Mouse (Mus musculus): ENCODE measurements around the gene Fuz. TPM values are rescaled to one million over a fixed set of nuclear protein-coding genes. Genes with fewer than 3 reads are reported as not detected.

The Fuz gene
- 11.9 and 16.3 TPM in 2 replicates for polyA plus RNA-seq (2015; fragmentation: Nextera tagmentation; extraction: Ambion mirVana)

DNA sequence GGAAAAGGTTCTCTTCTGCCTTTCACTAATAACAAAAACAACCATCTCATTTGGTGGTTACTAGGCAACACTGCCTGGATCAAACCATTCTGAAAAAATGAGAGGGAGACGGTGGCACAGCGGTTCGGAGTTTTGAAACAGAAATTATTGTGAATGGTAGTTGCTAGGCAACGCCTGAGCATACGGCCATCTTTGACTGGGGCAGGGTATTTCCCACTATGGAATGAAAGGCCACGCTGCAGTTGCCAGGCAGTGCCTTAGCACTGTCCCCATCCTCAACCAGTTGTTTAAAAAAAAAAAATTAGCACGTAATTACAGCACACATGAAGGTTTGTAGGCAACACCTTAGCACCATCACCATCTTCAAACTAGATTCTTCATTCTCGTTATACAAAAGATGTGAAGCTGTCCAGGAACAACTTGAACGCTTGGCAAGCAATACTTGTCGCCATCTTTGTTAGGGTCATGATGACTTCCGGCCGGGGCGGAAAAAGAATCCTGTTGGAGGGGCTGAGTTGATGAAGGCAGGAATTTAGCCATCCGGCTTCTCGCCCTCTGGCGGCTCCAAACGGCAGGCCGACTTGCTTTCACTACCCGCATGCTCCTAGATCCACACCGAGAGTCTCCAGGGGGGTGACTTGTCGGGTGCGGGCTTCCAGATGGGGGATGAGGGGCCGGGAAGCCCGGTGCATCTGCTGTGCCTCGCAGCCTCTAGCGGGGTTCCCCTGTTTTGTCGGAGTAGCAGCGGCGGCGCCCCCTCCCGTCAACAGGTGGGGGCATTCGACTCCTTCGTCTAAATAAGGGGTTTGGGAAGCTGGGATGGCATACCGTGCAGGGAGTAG is at the start of gene Fuz:
Gene Fuz (plus strand): TSS at position 487 of the 842 bp plus-strand sequence.
- Histone ChIP-seq H3K4me2 (peak within 1 kb of the TSS; percentile 77), H3K9ac (peak within 1 kb of the TSS; percentile 76), H3K27ac (peak within 1 kb of the TSS; percentile 94), H3K36me3 (peaks cover 16% of the 10 kb centered on the region; the same call in 1 of the 2 replicates), H3K27me3 (no peaks in the 10 kb centered on the region), H3K4me3 (peak within 1 kb of the TSS; percentile 71), H3K4me1 (replicated peaks) (peaks cover 49% of the 10 kb centered on the region), H3K9me3 (replicated peaks) (no peaks in the 10 kb centered on the region)
- 1% methylated on average over 34 of the region's 34 CpGs for WGBS
- peak; percentile 45 for ATAC-seq (replicated peaks; ENCODE audit: insufficient number of reproducible peaks, insufficient read depth, low FRiP score, low read depth)

DNA sequence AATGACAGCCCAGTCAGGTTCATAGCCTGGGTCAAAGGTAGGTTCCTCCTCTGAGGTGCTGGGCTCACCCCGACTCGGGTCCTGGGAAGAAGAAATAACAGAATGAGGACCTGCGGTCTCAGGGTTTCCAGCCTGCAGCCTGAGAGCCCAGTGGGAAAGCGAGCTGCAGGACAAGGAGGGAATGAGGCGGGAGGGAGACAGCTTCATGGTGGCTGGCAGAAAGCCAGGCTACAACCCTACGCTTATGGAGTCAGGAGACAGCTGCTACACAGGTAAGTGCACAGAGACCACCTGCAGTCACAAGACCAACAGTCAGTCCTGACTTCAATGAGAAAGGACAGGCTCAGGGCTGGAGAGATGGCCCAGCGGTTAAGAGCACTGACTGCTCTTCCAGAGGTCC is 49.1 kb upstream of the Fuz start:
- H3K4me1 ChIP-seq (replicated peaks), result peaks cover 27% of the 10 kb centered on the region
- ATAC-seq (replicated peaks; ENCODE audit: insufficient number of reproducible peaks, insufficient read depth, low FRiP score, low read depth), result no peak
- H3K4me2 ChIP-seq, result no peak overlapping the region
- H3K36me3 ChIP-seq, result peaks cover 51% of the 10 kb centered on the region
- H3K4me3 ChIP-seq, result no peak overlapping the region
- H3K9me3 ChIP-seq (replicated peaks), result no peaks in the 10 kb centered on the region
- WGBS, result 88% methylated on average over 7 of the region's 7 CpGs
- H3K9ac ChIP-seq, result no peak overlapping the region
- no peak overlapping the region for H3K27ac ChIP-seq
- H3K27me3 ChIP-seq, result no peaks in the 10 kb centered on the region

DNA sequence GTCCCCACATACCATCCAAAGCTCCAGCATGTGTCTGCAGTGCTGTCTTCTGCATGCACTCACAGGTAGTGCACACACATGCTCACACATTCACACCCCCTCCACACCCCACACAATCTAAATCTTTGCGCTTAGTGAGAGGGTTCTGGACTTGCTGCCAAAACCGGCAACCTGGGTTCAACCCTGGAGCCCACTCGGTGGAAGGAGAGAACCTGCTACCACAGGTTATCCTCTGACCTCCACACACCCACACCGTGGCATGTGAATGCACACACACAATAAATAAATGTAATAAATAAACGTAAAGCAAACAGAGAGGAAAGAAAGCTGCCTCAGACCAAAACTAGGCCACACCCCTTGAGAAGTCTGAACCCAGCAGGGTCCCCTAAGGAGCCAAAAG is 48.1 kb upstream of the Fuz start:
- Histone ChIP-seq H3K9ac (peak overlapping the region; percentile 54), H3K27me3 (no peaks in the 10 kb centered on the region), H3K4me3 (peak overlapping the region; percentile 87), H3K27ac (0 out of 2 replicates have a peak overlapping the region, but pooled peaks have one; percentile 97), H3K36me3 (peaks cover 44% of the 10 kb centered on the region), H3K9me3 (replicated peaks) (no peaks in the 10 kb centered on the region), H3K4me2 (peak overlapping the region; percentile 76), H3K4me1 (replicated peaks) (peaks cover 32% of the 10 kb centered on the region)
- ATAC-seq (replicated peaks; ENCODE audit: insufficient number of reproducible peaks, insufficient read depth, low FRiP score, low read depth), result no peak
- 78% methylated on average over 5 of the region's 5 CpGs for WGBS

DNA sequence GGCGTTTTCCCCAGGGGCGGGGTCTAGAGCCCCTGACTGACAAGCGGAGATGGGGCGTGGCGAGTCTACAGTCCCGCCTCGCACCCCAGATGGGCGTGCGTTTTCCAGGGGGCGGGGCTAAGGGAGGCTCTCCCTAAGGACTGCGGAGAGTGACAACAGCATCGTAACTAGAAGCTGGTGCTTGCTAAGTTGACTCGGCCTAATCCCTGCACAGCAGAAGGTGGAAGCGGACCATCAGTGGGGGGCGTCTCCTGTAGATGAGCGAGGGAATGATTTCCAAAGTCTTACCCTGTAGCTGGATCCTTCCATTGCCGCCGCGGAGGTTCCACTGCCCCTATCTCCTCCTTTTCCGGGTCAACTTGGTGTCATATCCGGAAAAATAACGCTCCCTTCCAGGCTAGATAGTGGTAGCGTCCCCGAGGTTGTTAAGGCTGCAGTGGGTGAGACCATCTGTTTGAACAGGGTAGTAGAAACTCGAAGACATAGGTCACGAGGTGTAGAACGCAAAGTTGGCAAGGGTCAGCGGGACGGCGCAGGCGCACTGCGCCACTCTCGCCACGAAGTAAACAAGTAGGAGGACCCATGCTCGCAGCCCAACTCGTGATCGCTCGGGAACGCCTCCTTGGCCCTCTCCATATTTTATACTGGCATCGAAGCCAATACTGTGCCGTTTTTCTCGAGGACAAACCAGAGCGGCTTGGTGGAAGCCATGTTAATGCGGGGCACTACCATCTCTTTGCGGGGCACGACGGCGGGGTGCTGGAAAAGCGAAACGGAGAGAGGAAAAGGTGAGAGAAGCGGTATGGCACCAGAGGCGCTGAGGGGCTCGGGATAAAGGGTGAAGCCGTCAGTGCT is 47.1 kb upstream of the Fuz start, which contains the start of the genes Akt1s1 and Tbc1d17:
Gene Akt1s1 (plus strand): TSS at position 431 of the 855 bp plus-strand sequence.
Gene Tbc1d17 (minus strand): TSS at position 519 of the 855 bp plus-strand sequence.
- Histone ChIP-seq H3K27me3 (no peaks in the 10 kb centered on the region), H3K4me3 (peak within 1 kb of the TSS; percentile 87), H3K4me1 (replicated peaks) (peaks cover 41% of the 10 kb centered on the region), H3K4me2 (peak within 1 kb of the TSS; percentile 76), H3K27ac (peak within 1 kb of the TSS; percentile 97), H3K36me3 (peaks cover 38% of the 10 kb centered on the region), H3K9ac (peak within 1 kb of the TSS; percentile 78), H3K9me3 (replicated peaks) (no peaks in the 10 kb centered on the region)
- peak; percentile 81 for ATAC-seq (replicated peaks; ENCODE audit: insufficient number of reproducible peaks, insufficient read depth, low FRiP score, low read depth)
- WGBS, result under 1% methylated on average over 54 of the region's 54 CpGs

DNA sequence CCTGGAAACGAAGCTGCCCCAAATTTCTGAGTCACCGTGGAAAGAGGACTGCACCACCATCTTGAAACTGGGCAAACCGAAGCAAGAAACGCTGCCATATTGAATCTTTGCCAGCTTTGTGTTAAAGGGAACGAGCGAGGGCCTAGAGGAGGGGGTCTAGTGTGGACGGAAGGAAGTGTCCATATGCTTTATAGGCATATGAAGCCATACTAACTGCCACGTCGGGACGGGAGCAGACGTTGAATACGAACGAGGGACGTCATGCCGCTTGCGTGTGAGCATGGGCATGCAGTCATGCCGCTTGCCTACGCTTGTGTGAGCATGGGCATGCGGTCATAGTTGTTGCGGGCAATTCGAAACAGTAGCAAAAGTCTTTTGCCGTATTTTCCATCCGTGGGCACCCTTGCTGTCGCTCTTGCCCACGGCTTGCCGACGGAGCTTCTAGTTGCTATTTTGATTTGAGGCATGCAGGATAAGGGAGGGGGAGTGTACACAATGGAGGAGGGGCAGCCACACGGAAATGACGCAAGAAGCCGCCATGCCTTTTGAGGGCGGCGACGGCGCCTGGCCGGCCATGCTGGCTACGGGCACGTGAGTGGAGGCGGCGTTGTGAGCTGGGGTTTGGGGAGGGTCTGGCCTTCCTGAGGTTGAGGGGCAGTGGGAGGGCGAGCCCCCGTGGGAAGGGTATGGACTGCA is 46.3 kb upstream of the Fuz start:
- under 1% methylated on average over 41 of the region's 41 CpGs for WGBS

DNA sequence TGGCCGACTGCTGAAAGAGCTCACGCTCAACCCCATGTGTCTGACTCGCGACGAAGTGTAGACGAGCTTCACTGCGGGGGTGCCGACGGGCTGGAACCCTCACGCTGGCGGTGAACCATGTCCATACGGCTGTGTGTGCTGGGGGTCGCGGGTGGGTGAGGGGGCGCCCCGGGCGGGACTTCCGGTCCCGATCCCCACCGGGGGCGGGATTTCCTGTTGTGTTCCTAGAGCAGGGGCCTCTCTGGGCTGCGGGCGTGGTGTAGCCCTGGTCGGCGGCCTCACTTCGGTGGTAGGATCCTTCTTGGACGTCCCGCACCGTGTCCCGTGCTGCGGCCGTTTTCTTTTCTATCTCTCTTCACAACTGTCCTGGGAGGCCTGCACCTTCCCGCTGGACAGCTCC is 45.7 kb upstream of the Fuz start:
- Histone ChIP-seq H3K4me1 (replicated peaks) (peaks cover 50% of the 10 kb centered on the region), H3K9ac (peak overlapping the region; percentile 78), H3K27me3 (no peaks in the 10 kb centered on the region), H3K9me3 (replicated peaks) (no peaks in the 10 kb centered on the region), H3K36me3 (peaks cover 25% of the 10 kb centered on the region), H3K4me2 (peak overlapping the region; percentile 76), H3K27ac (peak overlapping the region; percentile 97), H3K4me3 (peak overlapping the region; percentile 87)
- ATAC-seq (replicated peaks; ENCODE audit: insufficient number of reproducible peaks, insufficient read depth, low FRiP score, low read depth), result peak; percentile 36
- WGBS, result under 1% methylated on average over 33 of the region's 33 CpGs

More for the DNA sequence above, 46.3 kb upstream of the Fuz start:
- Histone ChIP-seq H3K27ac (peak overlapping the region; percentile 97), H3K4me2 (peak overlapping the region; percentile 76), H3K36me3 (peaks cover 30% of the 10 kb centered on the region), H3K4me1 (replicated peaks) (peaks cover 46% of the 10 kb centered on the region), H3K27me3 (no peaks in the 10 kb centered on the region), H3K9me3 (replicated peaks) (no peaks in the 10 kb centered on the region), H3K9ac (peak overlapping the region; percentile 78), H3K4me3 (peak overlapping the region; percentile 87)
- ATAC-seq (replicated peaks; ENCODE audit: insufficient number of reproducible peaks, insufficient read depth, low FRiP score, low read depth), result peak; percentile 72

DNA sequence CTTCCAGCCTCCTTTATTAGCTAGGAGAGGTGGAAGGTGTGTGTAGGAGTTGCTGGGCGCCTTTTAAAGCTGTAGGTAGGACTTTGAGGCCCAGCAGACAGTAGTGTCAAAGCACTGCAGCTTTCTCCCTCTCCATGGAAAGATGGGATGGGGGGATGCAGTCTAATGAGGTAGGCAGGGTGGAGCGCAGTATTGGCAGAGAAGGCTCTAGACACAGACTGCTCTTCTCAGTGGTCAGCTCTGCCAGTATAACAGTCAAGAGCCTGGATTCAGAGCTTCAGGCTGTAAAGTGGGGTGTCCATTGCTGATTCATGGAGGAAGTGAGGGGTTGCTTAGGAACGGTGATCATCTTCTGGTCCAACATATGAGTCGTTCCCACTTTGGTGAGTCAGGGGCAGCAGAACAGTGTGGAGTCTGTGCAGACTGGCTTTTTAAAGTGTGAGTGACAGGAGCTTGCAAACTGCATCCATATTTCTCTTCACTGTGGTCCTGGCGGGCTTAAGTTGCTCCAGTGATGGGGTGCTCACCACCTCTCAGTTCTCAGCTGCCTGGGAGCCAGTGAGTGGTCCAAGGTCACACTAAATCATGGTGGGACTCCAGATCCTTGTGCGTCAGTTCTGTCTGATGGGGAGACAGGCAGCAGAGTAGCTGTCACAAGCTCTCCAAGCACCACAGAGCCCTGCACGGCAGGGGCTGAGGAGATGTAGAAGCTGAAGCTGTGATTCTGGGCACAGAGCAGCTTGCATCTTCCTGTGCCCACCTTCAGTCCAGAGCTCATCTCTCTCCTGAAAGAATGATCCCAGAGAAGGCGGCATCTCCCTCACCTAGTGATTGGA is 44.9 kb upstream of the Fuz start:
- Histone ChIP-seq H3K27ac (peak overlapping the region; percentile 97), H3K9ac (peak overlapping the region; percentile 78), H3K27me3 (no peaks in the 10 kb centered on the region), H3K4me2 (peak overlapping the region; percentile 76), H3K4me3 (peak overlapping the region; percentile 87), H3K9me3 (replicated peaks) (no peaks in the 10 kb centered on the region), H3K36me3 (peaks cover 16% of the 10 kb centered on the region), H3K4me1 (replicated peaks) (peaks cover 59% of the 10 kb centered on the region)
- 71% methylated on average over 8 of the region's 8 CpGs for WGBS
- ATAC-seq (replicated peaks; ENCODE audit: insufficient number of reproducible peaks, insufficient read depth, low FRiP score, low read depth), result no peak

DNA sequence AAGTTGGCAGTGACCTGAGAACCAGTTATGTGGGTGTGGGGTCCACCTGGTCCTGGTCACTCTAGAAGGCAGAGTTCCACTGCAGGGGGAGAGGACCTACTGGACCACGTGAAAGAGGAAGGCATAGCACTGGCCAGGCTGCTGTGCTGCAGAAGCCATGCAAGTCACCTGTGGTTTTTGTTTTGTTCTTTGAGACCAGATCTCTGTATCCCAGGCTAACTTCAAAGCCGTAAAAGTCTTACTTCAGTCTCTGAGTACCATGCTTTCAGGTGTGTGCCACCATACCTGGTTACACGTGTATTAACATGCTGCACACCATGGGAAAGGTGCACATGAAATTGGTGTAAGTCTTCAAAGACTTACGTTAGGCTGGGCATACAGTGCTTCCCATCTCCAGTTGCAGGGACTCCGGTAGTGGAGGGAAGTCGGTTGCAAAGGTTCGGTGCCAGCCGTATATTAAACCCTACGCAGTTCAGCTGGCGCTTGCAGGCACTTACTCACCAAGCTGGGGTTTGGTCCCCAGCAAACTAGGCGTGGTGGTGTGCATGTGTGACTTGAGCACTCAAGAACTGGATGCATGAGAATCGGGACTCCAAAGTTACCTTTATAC is 44.1 kb upstream of the Fuz start:
- 91% methylated on average over 12 of the region's 12 CpGs for WGBS
- Histone ChIP-seq H3K4me1 (replicated peaks) (peaks cover 64% of the 10 kb centered on the region), H3K27me3 (no peaks in the 10 kb centered on the region), H3K36me3 (peaks cover 9% of the 10 kb centered on the region), H3K4me3 (no peak overlapping the region), H3K9ac (no peak overlapping the region), H3K27ac (no peak overlapping the region), H3K4me2 (0 out of 2 replicates have a peak overlapping the region, but pooled peaks have one; percentile 76), H3K9me3 (replicated peaks) (no peaks in the 10 kb centered on the region)
- ATAC-seq (replicated peaks; ENCODE audit: insufficient number of reproducible peaks, insufficient read depth, low FRiP score, low read depth), result no peak

DNA sequence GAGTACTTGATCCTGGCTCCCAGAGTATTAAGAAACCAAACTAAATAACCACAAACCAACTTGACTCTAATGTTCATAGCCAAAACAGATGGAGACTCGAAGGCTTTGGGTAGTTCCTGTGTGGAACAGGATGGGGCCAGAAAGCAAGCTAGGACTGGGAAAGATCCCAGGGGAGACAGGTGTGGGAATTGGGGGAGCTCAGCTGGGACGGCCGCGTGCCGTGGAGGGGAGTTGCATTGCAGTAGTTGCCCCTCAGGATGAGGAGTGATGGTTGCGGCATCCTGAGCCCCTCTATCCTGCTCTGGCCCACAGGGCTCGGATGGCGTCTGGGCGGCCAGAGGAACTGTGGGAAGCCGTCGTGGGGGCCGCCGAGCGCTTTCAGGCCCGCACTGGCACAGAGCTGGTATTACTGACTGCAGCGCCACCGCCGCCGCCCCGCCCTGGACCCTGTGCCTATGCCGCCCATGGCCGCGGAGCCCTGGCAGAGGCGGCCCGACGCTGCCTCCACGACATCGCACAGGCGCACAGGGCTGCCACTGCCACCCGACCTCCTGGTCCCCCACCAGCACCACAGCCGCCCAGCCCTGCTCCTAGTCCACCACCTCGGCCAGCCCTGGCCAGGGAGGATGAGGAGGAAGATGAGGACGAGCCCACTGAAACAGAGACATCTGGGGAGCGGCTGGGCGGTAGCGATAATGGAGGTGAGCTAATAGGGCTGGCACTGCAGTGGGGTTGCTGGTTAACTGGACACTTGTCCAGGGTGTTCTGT is 43.4 kb upstream of the Fuz start:
- Histone ChIP-seq H3K4me2 (no peak overlapping the region), H3K4me3 (no peak overlapping the region)
- whole genome bisulfite sequencing, result 86% methylated on average over 36 of the region's 36 CpGs

More for the DNA sequence above, 43.4 kb upstream of the Fuz start:
- no peaks in the 10 kb centered on the region for H3K27me3 ChIP-seq
- H3K9ac ChIP-seq, result no peak overlapping the region
- H3K36me3 ChIP-seq, result peaks cover 7% of the 10 kb centered on the region
- no peak overlapping the region for H3K27ac ChIP-seq
- H3K4me1 ChIP-seq (replicated peaks), result peaks cover 63% of the 10 kb centered on the region
- no peaks in the 10 kb centered on the region for H3K9me3 ChIP-seq (replicated peaks)
- no peak for ATAC-seq (replicated peaks; ENCODE audit: insufficient number of reproducible peaks, insufficient read depth, low FRiP score, low read depth)
